Mouse (Mus musculus) stomach, embryonic 14.5 days (tissue): ENCODE measurements at regions not wholly inside any gene's neighbourhood (a gene's known extent, or its start where the extent isn't known, plus 50 kb on each side); places are given as distances from the start of the nearest gene placed in this dataset.

Experiments used
- ATAC-seq: fragments of 200-750 bp; cut with Nextera tagmentation; 2 replicates; pipeline ENCODE4 v1.8.0; 2017; ENCODE audit warnings: low read depth, moderate TSS enrichment; ENCODE audit not compliant: insufficient number of reproducible peaks, insufficient read depth, low FRiP score
- H3K27ac ChIP-seq: fragments of 300-500 bp; sonication (generic); 2 replicates; pipeline ENCODE4 v1.5.1; 2014; ENCODE audit warnings: mild to moderate bottlenecking, low read length, moderate library complexity, mixed read lengths
- H3K27me3 ChIP-seq: fragments of 300-500 bp; sonication (generic); 2 replicates; pipeline ENCODE4 v1.6.1; 2014; ENCODE audit warnings: low read length, control low read depth, mixed read lengths; ENCODE audit not compliant: control insufficient read depth, insufficient read depth
- H3K36me3 ChIP-seq: fragments of 300-500 bp; sonication (generic); 2 replicates; pipeline ENCODE4 v1.6.1; 2014; ENCODE audit warnings: mild to moderate bottlenecking, control low read depth, low read length, moderate library complexity, mixed read lengths; ENCODE audit not compliant: control insufficient read depth, insufficient read depth
- H3K4me1 ChIP-seq: fragments of 300-500 bp; sonication (generic); 2 replicates; pipeline ENCODE4 v1.6.1; 2014; ENCODE audit warnings: low read length, control low read depth, mixed read lengths; ENCODE audit not compliant: control insufficient read depth, insufficient read depth
- H3K4me2 ChIP-seq: fragments of 300-500 bp; sonication (generic); replicated peaks from 2 replicates; pipeline ENCODE4 v1.6.1; 2014; ENCODE audit warnings: low read depth, low read length, control low read depth
- H3K4me3 ChIP-seq: fragments of 300-500 bp; sonication (generic); 2 replicates; pipeline ENCODE4 v1.5.1; 2014; ENCODE audit warnings: low read depth, low read length, control low read depth
- H3K9ac ChIP-seq: fragments of 300-500 bp; sonication (generic); replicated peaks from 2 replicates; pipeline ENCODE4 v1.6.1; 2014; ENCODE audit warnings: low read depth, mild to moderate bottlenecking, control low read depth, low read length, moderate library complexity, mixed read lengths
- H3K9me3 ChIP-seq: fragments of 300-500 bp; sonication (generic); 2 replicates; pipeline ENCODE4 v1.6.1; 2016; ENCODE audit warnings: low read depth, low read length, control low read depth; ENCODE audit not compliant: control insufficient read depth
- WGBS: fragments of 180-500 bp; shearing (Covaris S2); extraction: QIAGEN DNeasy Blood & Tissue Kit; methylation state at CpG from one replicate; pipeline ENCODE4 v1.1.7; 2014; 5-methylcytosine and 5-hydroxymethylcytosine counted together

- Histone ChIP-seq H3K4me2 (no peak overlapping the region), H3K9me3 (no peaks in the 10 kb centered on the region; the same call in 1 of the 2 replicates), H3K36me3 (no peaks in the 10 kb centered on the region), H3K9ac (no peak overlapping the region), H3K4me3 (no peak overlapping the region), H3K27me3 (no peaks in the 10 kb centered on the region), H3K4me1 (no peaks in the 10 kb centered on the region), H3K27ac (no peak overlapping the region)
- no peak for ATAC-seq
- WGBS: 61% methylated on average over 6 of the region's 6 CpGs
Measured at GRCm38 (mm10) chr7:116963839-116964238, 416.9 kb upstream of the Xylt1 start.

GRCm38 (mm10) chr7:116991351-116991750 lies 389.4 kb upstream of the Xylt1 start:
- no peak overlapping the region for H3K4me2 ChIP-seq
- 68% methylated on average over 2 of the region's 2 CpGs for WGBS
- ATAC-seq: no peak
- no peaks in the 10 kb centered on the region for H3K4me1 ChIP-seq
- H3K27me3 ChIP-seq: no peaks in the 10 kb centered on the region
- H3K9ac ChIP-seq: no peak overlapping the region
- H3K27ac ChIP-seq: no peak overlapping the region
- no peaks in the 10 kb centered on the region for H3K9me3 ChIP-seq
- no peaks in the 10 kb centered on the region for H3K36me3 ChIP-seq
- H3K4me3 ChIP-seq: no peak overlapping the region

- no peak overlapping the region for H3K9ac ChIP-seq
- H3K9me3 ChIP-seq: no peaks in the 10 kb centered on the region
- no peak overlapping the region for H3K4me3 ChIP-seq
- no peak for ATAC-seq
- no peaks in the 10 kb centered on the region for H3K27me3 ChIP-seq
- H3K4me1 ChIP-seq: no peaks in the 10 kb centered on the region
- no peak overlapping the region for H3K4me2 ChIP-seq
- H3K36me3 ChIP-seq: no peaks in the 10 kb centered on the region
- H3K27ac ChIP-seq: no peak overlapping the region
Measured at GRCm38 (mm10) chr7:116992166-116992565, 388.6 kb upstream of the Xylt1 start.

GRCm38 (mm10) chr7:116995770-116996169 lies 385.0 kb upstream of the Xylt1 start:
- Histone ChIP-seq H3K9me3 (no peaks in the 10 kb centered on the region), H3K4me3 (no peak overlapping the region), H3K9ac (no peak overlapping the region), H3K27ac (no peak overlapping the region), H3K4me2 (no peak overlapping the region), H3K4me1 (no peaks in the 10 kb centered on the region), H3K27me3 (no peaks in the 10 kb centered on the region), H3K36me3 (no peaks in the 10 kb centered on the region)
- 95% methylated on average over 3 of the region's 3 CpGs for WGBS
- no peak for ATAC-seq

GRCm38 (mm10) chr7:117003167-117003566 lies 377.6 kb upstream of the Xylt1 start:
- Histone ChIP-seq H3K27me3 (no peaks in the 10 kb centered on the region), H3K9me3 (no peaks in the 10 kb centered on the region), H3K27ac (no peak overlapping the region), H3K4me3 (no peak overlapping the region), H3K4me1 (no peaks in the 10 kb centered on the region), H3K36me3 (no peaks in the 10 kb centered on the region), H3K9ac (no peak overlapping the region), H3K4me2 (no peak overlapping the region)
- ATAC-seq: no peak

GRCm38 (mm10) chr7:117018349-117018748 lies 362.4 kb upstream of the Xylt1 start:
- H3K4me1 ChIP-seq: no peaks in the 10 kb centered on the region
- no peak for ATAC-seq
- H3K4me3 ChIP-seq: no peak overlapping the region
- no peak overlapping the region for H3K27ac ChIP-seq
- no peaks in the 10 kb centered on the region for H3K27me3 ChIP-seq
- no peaks in the 10 kb centered on the region for H3K36me3 ChIP-seq
- H3K9me3 ChIP-seq: no peaks in the 10 kb centered on the region
- H3K4me2 ChIP-seq: no peak overlapping the region
- no peak overlapping the region for H3K9ac ChIP-seq
- 97% methylated on average over 1 of the region's 1 CpGs for WGBS

- no peaks in the 10 kb centered on the region for H3K4me1 ChIP-seq
- 57% methylated on average over 4 of the region's 4 CpGs for WGBS
- no peak overlapping the region for H3K4me3 ChIP-seq
- no peak overlapping the region for H3K9ac ChIP-seq
- no peaks in the 10 kb centered on the region for H3K9me3 ChIP-seq
- H3K4me2 ChIP-seq: no peak overlapping the region
- no peaks in the 10 kb centered on the region for H3K27me3 ChIP-seq
- ATAC-seq: no peak
- H3K36me3 ChIP-seq: no peaks in the 10 kb centered on the region
- no peak overlapping the region for H3K27ac ChIP-seq
Measured at GRCm38 (mm10) chr7:117021716-117022115, 359.1 kb upstream of the Xylt1 start.

- no peak overlapping the region for H3K4me2 ChIP-seq
- H3K9ac ChIP-seq: no peak overlapping the region
- no peak overlapping the region for H3K4me3 ChIP-seq
- ATAC-seq: no peak
- no peaks in the 10 kb centered on the region for H3K4me1 ChIP-seq
- H3K36me3 ChIP-seq: no peaks in the 10 kb centered on the region
- 82% methylated on average over 9 of the region's 9 CpGs for WGBS
- no peak overlapping the region for H3K27ac ChIP-seq
- H3K9me3 ChIP-seq: no peaks in the 10 kb centered on the region
- H3K27me3 ChIP-seq: no peaks in the 10 kb centered on the region
Measured at GRCm38 (mm10) chr7:117044926-117045325, 335.9 kb upstream of the Xylt1 start.

- Histone ChIP-seq H3K4me2 (no peak overlapping the region), H3K4me3 (no peak overlapping the region), H3K36me3 (no peaks in the 10 kb centered on the region), H3K9me3 (no peaks in the 10 kb centered on the region), H3K27me3 (no peaks in the 10 kb centered on the region), H3K4me1 (no peaks in the 10 kb centered on the region), H3K27ac (no peak overlapping the region), H3K9ac (no peak overlapping the region)
- ATAC-seq: no peak
Measured at GRCm38 (mm10) chr7:117049249-117049648, 331.5 kb upstream of the Xylt1 start.
